Mouse (Mus musculus) midbrain, embryonic 11.5 days (tissue): ENCODE measurements around the gene Crtc1. TPM values are rescaled to one million over a fixed set of nuclear protein-coding genes. Genes with fewer than 3 reads are reported as not detected.

Source experiments
- ATAC-seq: fragments of 200-750 bp; cut with Nextera tagmentation; 2 replicates; pipeline ENCODE4 v1.8.0; 2017; ENCODE audit warnings: moderate TSS enrichment, moderate library complexity; ENCODE audit not compliant: low FRiP score
- DNase-seq: peaks from one replicate; pipeline ENCODE4 v3.0.0; 2015; ENCODE audit warnings: low spot score; ENCODE audit errors: missing footprints
- H3K27ac ChIP-seq: fragments of 300-500 bp; sonication (generic); 2 replicates; pipeline ENCODE4 v1.5.1; 2014; ENCODE audit warnings: low read depth, low read length
- H3K27me3 ChIP-seq: fragments of 300-500 bp; sonication (generic); 2 replicates; pipeline ENCODE4 v1.6.1; 2014; ENCODE audit warnings: mild to moderate bottlenecking, low read length, moderate library complexity, mixed read lengths; ENCODE audit not compliant: control insufficient read depth, insufficient read depth
- H3K36me3 ChIP-seq: fragments of 300-500 bp; sonication (generic); 2 replicates; pipeline ENCODE4 v1.6.1; 2014; ENCODE audit warnings: mild to moderate bottlenecking, low read length, moderate library complexity, mixed read lengths; ENCODE audit not compliant: control insufficient read depth, insufficient read depth
- H3K4me1 ChIP-seq: fragments of 300-500 bp; sonication (generic); 2 replicates; pipeline ENCODE4 v1.6.1; 2014; ENCODE audit warnings: low read length; ENCODE audit not compliant: control insufficient read depth, insufficient read depth
- H3K4me2 ChIP-seq: fragments of 300-500 bp; sonication (generic); 2 replicates; pipeline ENCODE4 v1.6.1; 2014; ENCODE audit warnings: mild to moderate bottlenecking, moderate library complexity
- H3K4me3 ChIP-seq: fragments of 300-500 bp; sonication (generic); 2 replicates; pipeline ENCODE4 v1.5.1; 2014; ENCODE audit warnings: low read depth, low read length
- H3K9ac ChIP-seq: fragments of 300-500 bp; sonication (generic); 2 replicates; pipeline ENCODE4 v1.6.1; 2014; ENCODE audit warnings: low read length
- H3K9me3 ChIP-seq: fragments of 300-500 bp; sonication (generic); 2 replicates; pipeline ENCODE4 v1.6.1; 2016; ENCODE audit warnings: low read length; ENCODE audit not compliant: control insufficient read depth
- WGBS: fragments of 180-500 bp; shearing (Covaris S2); extraction: QIAGEN DNeasy Blood & Tissue Kit; methylation state at CpG from one replicate; pipeline ENCODE4 v1.1.7; 2014; 5-methylcytosine and 5-hydroxymethylcytosine counted together
- polyA plus RNA-seq: library from polyadenylated mRNA; unstranded; fragments of >200 nt; fragmentation: Nextera tagmentation; extraction: Ambion mirVana; gene quantifications from 2 replicates; pipeline ENCODE4 v1.2.1, GENCODE M21; 2014

The Crtc1 gene
- polyA plus RNA-seq: 11.8 and 12.9 TPM in 2 replicates

GRCm38 (mm10) chr8:70439055-70439847 is at the start of gene Crtc1:
TSS of gene Crtc1 (minus strand) at chr8:70439579.
- Histone ChIP-seq H3K9ac (peak within 1 kb of the TSS; percentile 70), H3K27me3 (no peaks in the 10 kb centered on the region), H3K4me1 (peaks cover 8% of the 10 kb centered on the region), H3K36me3 (no peaks in the 10 kb centered on the region), H3K4me3 (peak within 1 kb of the TSS; percentile 47), H3K9me3 (no peaks in the 10 kb centered on the region), H3K27ac (peak within 1 kb of the TSS; percentile 63), H3K4me2 (peak within 1 kb of the TSS; percentile 78)
- ATAC-seq: peak; percentile 98
- DNase-seq: peak; percentile 100
- WGBS: under 1% methylated on average over 68 of the region's 70 CpGs

GRCm38 (mm10) chr8:70488931-70489470 is 49.6 kb upstream of the Crtc1 start:
- Histone ChIP-seq H3K36me3 (no peaks in the 10 kb centered on the region), H3K27me3 (peaks cover 90% of the 10 kb centered on the region), H3K9ac (no peak overlapping the region), H3K4me3 (peak overlapping the region; percentile 18; the same call in 1 of the 2 replicates), H3K4me2 (peak overlapping the region; percentile 35), H3K9me3 (no peaks in the 10 kb centered on the region), H3K4me1 (peaks cover 33% of the 10 kb centered on the region), H3K27ac (no peak overlapping the region)
- 5% methylated on average over 14 of the region's 14 CpGs for WGBS
- ATAC-seq: no peak
- peak; percentile 91 for DNase-seq

- H3K27ac ChIP-seq: no peak overlapping the region
- WGBS: under 1% methylated on average over 55 of the region's 55 CpGs
- 0 out of 2 replicates have a peak overlapping the region, but pooled peaks have one; percentile 2 for H3K9ac ChIP-seq
- peak overlapping the region; percentile 42 for H3K4me2 ChIP-seq
- peak overlapping the region; percentile 27 for H3K4me3 ChIP-seq
- peaks cover 84% of the 10 kb centered on the region for H3K27me3 ChIP-seq
- peaks cover 27% of the 10 kb centered on the region for H3K4me1 ChIP-seq
- ATAC-seq (peak; percentile 31; the same call in 1 of the 2 replicates), DNase-seq (peak; percentile 92)
- no peaks in the 10 kb centered on the region for H3K9me3 ChIP-seq
- H3K36me3 ChIP-seq: no peaks in the 10 kb centered on the region
Measured at GRCm38 (mm10) chr8:70487993-70488796, 48.8 kb upstream of the Crtc1 start.

GRCm38 (mm10) chr8:70486941-70487520 is 47.7 kb upstream of the Crtc1 start, which contains the start of gene Tmem59l:
TSS of gene Tmem59l (minus strand) at chr8:70487358.
- DNase-seq (peak; percentile 91), ATAC-seq (peak; percentile 41; the same call in 1 of the 2 replicates)
- H3K4me3 ChIP-seq: peak within 1 kb of the TSS; percentile 27
- peaks cover 22% of the 10 kb centered on the region for H3K4me1 ChIP-seq
- H3K27me3 ChIP-seq: peaks cover 72% of the 10 kb centered on the region
- H3K4me2 ChIP-seq: peak within 1 kb of the TSS; percentile 49
- H3K36me3 ChIP-seq: no peaks in the 10 kb centered on the region
- H3K9me3 ChIP-seq: no peaks in the 10 kb centered on the region
- peak within 1 kb of the TSS; percentile 41 for H3K9ac ChIP-seq
- 3% methylated on average over 32 of the region's 33 CpGs for WGBS
- no peak within 1 kb of the TSS for H3K27ac ChIP-seq

- H3K9ac ChIP-seq: no peak overlapping the region
- 52% methylated on average over 7 of the region's 7 CpGs for WGBS
- H3K27me3 ChIP-seq: peaks cover 64% of the 10 kb centered on the region
- no peaks in the 10 kb centered on the region for H3K36me3 ChIP-seq
- DNase-seq (peak; percentile 85), ATAC-seq (no peak)
- H3K9me3 ChIP-seq: no peaks in the 10 kb centered on the region
- H3K4me1 ChIP-seq: peaks cover 22% of the 10 kb centered on the region
- no peak overlapping the region for H3K27ac ChIP-seq
- no peak overlapping the region for H3K4me2 ChIP-seq
- H3K4me3 ChIP-seq: no peak overlapping the region
Measured at GRCm38 (mm10) chr8:70486191-70486681, 46.9 kb upstream of the Crtc1 start.

GRCm38 (mm10) chr8:70482943-70483342 is 43.6 kb upstream of the Crtc1 start:
- Histone ChIP-seq H3K27me3 (peaks cover 31% of the 10 kb centered on the region), H3K4me2 (no peak overlapping the region), H3K9ac (no peak overlapping the region), H3K9me3 (no peaks in the 10 kb centered on the region), H3K36me3 (no peaks in the 10 kb centered on the region), H3K4me1 (peaks cover 2% of the 10 kb centered on the region), H3K27ac (no peak overlapping the region), H3K4me3 (no peak overlapping the region)
- WGBS: 56% methylated on average over 2 of the region's 2 CpGs
- DNase-seq (no peak), ATAC-seq (no peak)

GRCm38 (mm10) chr8:70481908-70482307 is 42.5 kb upstream of the Crtc1 start:
- WGBS: 86% methylated on average over 3 of the region's 3 CpGs
- Histone ChIP-seq H3K27me3 (peaks cover 26% of the 10 kb centered on the region), H3K4me2 (no peak overlapping the region)

GRCm38 (mm10) chr8:70477269-70477982 is 38.0 kb upstream of the Crtc1 start:
- peaks cover 3% of the 10 kb centered on the region for H3K27me3 ChIP-seq
- H3K27ac ChIP-seq: no peak overlapping the region

More at GRCm38 (mm10) chr8:70481908-70482307, 42.5 kb upstream of the Crtc1 start:
- Histone ChIP-seq H3K4me1 (0 out of 2 replicates have a peak, but pooled peaks cover 2% of the 10 kb centered on the region), H3K4me3 (no peak overlapping the region), H3K9ac (no peak overlapping the region), H3K9me3 (no peaks in the 10 kb centered on the region), H3K36me3 (no peaks in the 10 kb centered on the region), H3K27ac (no peak overlapping the region)
- DNase-seq: no peak
- ATAC-seq: no peak

More at GRCm38 (mm10) chr8:70477269-70477982, 38.0 kb upstream of the Crtc1 start:
- Histone ChIP-seq H3K4me1 (peaks cover 8% of the 10 kb centered on the region), H3K36me3 (no peaks in the 10 kb centered on the region), H3K9ac (no peak overlapping the region), H3K4me3 (peak overlapping the region; percentile 57), H3K4me2 (peak overlapping the region; percentile 88), H3K9me3 (no peaks in the 10 kb centered on the region)
- ATAC-seq (peak; percentile 49), DNase-seq (peak; percentile 87)
- WGBS: 3% methylated on average over 21 of the region's 21 CpGs
